Comparison of ENCODE assay signal across 12 mouse cellular contexts in genomic region chr16:8306389-8306788, GRCm38 (mm10).
DNase-seq lines count a peak whose midpoint lies in the region; ATAC-seq lines count a peak whose summit lies in the region.
"Had no signal": no experiment of that assay in that cellular context is flagged by ENCODE, and none has a peak within 500 bp of the region (broad histone marks: within the 10 kb centered on the region; RNA-seq: fewer than 3 reads in every experiment).

No protein-coding gene starts in this region.

- DNase-seq in lung, postnatal 36 days, result peak; percentile 2
- no peak for DNase-seq in lung, postnatal 10 days
- DNase-seq in thymus, postnatal 14 days, result peak; percentile 77
- DNase-seq in urinary bladder, postnatal 36 days (ENCODE audit: low spot score in 2 of 2), result no peak
- DNase-seq in adrenal gland, postnatal 4 days (ENCODE audit: low spot score in 2 of 2), result no peak
- no peak for DNase-seq in adrenal gland, postnatal 10 days
- DNase-seq: adrenal gland, postnatal 14 days; cerebellum, postnatal 10 days; gastrocnemius, postnatal 25 days; kidney, adult 18-20 months had no signal

- peak; percentile 100 for ATAC-seq in activated CD4-positive, CD25-positive, alpha-beta regulatory T cell, adult 4 months
- ATAC-seq in megakaryocyte, adult 5-6 weeks (ENCODE audit: poor library complexity, severe bottlenecking), result peak; percentile 59

Comparison
In these comparisons a context has a peak if more than half of its experiments do, and no peak if none do; other contexts are left out.
1. DNase-seq: peak in lung, postnatal 36 days (single experiment) and thymus, postnatal 14 days (single experiment); none in lung, postnatal 10 days (single experiment), urinary bladder, postnatal 36 days (0 of 2), adrenal gland, postnatal 4 days (0 of 2) and adrenal gland, postnatal 10 days (single experiment).